Mouse (Mus musculus): ENCODE results near the gene Samd4.
A peak's percentile ranks its signal among the peaks of the same experiment; 100 is the strongest.
"Not testable (repeated sequence)": the region's sequence is repeated elsewhere in the genome, so short reads cannot be mapped to it uniquely, and the experiment has no call there.

Gene Samd4

GRCm38 (mm10) chr14:47107461-47107860 is 224.8 kb downstream of the Samd4 start:
- DNase-seq (ENCODE audit: low spot score) = no peak

GRCm38 (mm10) chr14:47110391-47110790 is 227.7 kb downstream of the Samd4 start:
- not testable (repeated sequence) for DNase-seq (ENCODE audit: low spot score)

- DNase-seq (ENCODE audit: low spot score) = no peak
Measured at GRCm38 (mm10) chr14:47111341-47111740, 228.7 kb downstream of the Samd4 start.

GRCm38 (mm10) chr14:47115154-47115553 is 232.5 kb downstream of the Samd4 start:
- no peak for DNase-seq (ENCODE audit: low spot score)

- DNase-seq (ENCODE audit: low spot score) = no peak
Measured at GRCm38 (mm10) chr14:47116062-47116762, 233.6 kb downstream of the Samd4 start.

- no peak for DNase-seq (ENCODE audit: low spot score)
Measured at GRCm38 (mm10) chr14:47117522-47117921, 234.9 kb downstream of the Samd4 start.

GRCm38 (mm10) chr14:47127987-47128386 is 245.3 kb downstream of the Samd4 start:
- peak; percentile 23 for DNase-seq (ENCODE audit: low spot score)

- peak; percentile 26 for DNase-seq (ENCODE audit: low spot score)
Measured at GRCm38 (mm10) chr14:47133948-47134347, 251.3 kb downstream of the Samd4 start.

GRCm38 (mm10) chr14:47136637-47137036 is 254.0 kb downstream of the Samd4 start:
- peak; percentile 5 for DNase-seq (ENCODE audit: low spot score)

- peak; percentile 20 for DNase-seq (ENCODE audit: low spot score)
Measured at GRCm38 (mm10) chr14:47138853-47139252, 256.2 kb downstream of the Samd4 start.

- DNase-seq (ENCODE audit: low spot score) = peak; percentile 19
Measured at GRCm38 (mm10) chr14:47144326-47144725, 261.7 kb downstream of the Samd4 start.

GRCm38 (mm10) chr14:47151306-47151705 is 268.7 kb downstream of the Samd4 start:
- no peak for DNase-seq (ENCODE audit: low spot score)

- no peak for DNase-seq (ENCODE audit: low spot score)
Measured at GRCm38 (mm10) chr14:47154303-47154702, 271.6 kb downstream of the Samd4 start.
